Mouse (Mus musculus): ENCODE data around the gene Rangrf. TPM values are rescaled to one million over a fixed set of nuclear protein-coding genes. Genes with fewer than 3 reads are reported as not detected.
"Not testable (repeated sequence)": the region's sequence is repeated elsewhere in the genome, so short reads cannot be mapped to it uniquely, and the experiment has no call there.

The Rangrf gene
- polyA plus RNA-seq, 1 experiment from 2014 or later: 34.5 TPM

DNA sequence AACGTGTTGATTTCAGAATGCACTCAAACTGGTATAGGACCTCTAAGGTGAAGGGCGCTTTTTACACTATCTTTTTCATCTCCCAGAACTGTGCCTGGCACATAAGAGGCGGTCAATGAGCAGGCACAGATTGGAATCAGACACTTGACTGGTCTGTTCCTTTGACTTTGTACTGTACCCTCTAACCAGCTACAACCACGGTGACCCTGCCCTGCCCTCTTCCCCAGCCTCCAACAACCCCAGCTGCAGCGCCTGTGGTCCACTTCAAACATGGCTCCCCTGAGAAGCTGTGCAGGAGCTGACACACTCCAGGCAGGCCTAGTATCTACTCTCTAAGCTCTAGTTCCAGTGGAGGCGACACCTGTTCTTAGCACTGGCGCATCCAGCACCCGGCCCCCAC lies 32.3 kb downstream of the Rangrf start:
- Histone ChIP-seq H3K4me3 (replicated peaks; ENCODE audit: low read length) (no peak overlapping the region), H3K4me1 (replicated peaks; ENCODE audit: control insufficient read depth, insufficient read depth, low read length) (peaks cover 9% of the 10 kb centered on the region), H3K36me3 (ENCODE audit: control insufficient read depth, insufficient read depth) (no peaks in the 10 kb centered on the region), H3K9me3 (ENCODE audit: control insufficient read depth, low read length) (no peaks in the 10 kb centered on the region), H3K27ac (ENCODE audit: low read length) (no peak overlapping the region), H3K27me3 (replicated peaks; ENCODE audit: control insufficient read depth, insufficient read depth, low read length) (no peaks in the 10 kb centered on the region; the same call in 1 of the 2 replicates), H3K4me2 (ENCODE audit: low read length) (no peak overlapping the region), H3K9ac (replicated peaks; ENCODE audit: low read depth, low read length) (no peak overlapping the region)
- no peak for ATAC-seq
- WGBS: 87% methylated on average over 8 of the region's 8 CpGs

DNA sequence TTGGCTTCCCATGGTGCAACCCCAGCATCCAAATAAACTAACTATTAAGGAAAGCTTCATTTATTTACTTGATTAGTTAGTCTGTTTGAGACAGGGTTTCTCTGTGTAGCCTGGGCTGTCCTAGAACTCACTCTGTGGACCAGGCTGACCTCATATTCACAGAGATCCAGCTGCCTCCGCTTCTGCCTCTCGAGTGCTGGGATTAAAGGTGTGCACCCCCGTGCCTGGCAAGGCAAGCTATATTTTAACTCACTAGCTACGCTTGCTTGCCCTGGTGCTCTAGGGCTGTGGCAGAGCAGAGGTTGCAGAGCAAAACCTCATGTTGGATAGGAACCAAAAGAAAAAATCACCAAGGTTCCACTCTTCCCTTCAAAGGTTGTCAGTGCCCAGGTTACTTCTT lies 34.5 kb downstream of the Rangrf start:
- 56% methylated on average over 4 of the region's 4 CpGs for WGBS
- ATAC-seq: no peak
- Histone ChIP-seq H3K4me1 (replicated peaks; ENCODE audit: control insufficient read depth, insufficient read depth, low read length) (peaks cover 9% of the 10 kb centered on the region), H3K4me3 (replicated peaks; ENCODE audit: low read length) (peak overlapping the region; percentile 46), H3K4me2 (ENCODE audit: low read length) (peak overlapping the region; percentile 70), H3K9ac (replicated peaks; ENCODE audit: low read depth, low read length) (peak overlapping the region; percentile 59), H3K27ac (ENCODE audit: low read length) (no peak overlapping the region; the same call in 1 of the 2 replicates), H3K36me3 (ENCODE audit: control insufficient read depth, insufficient read depth) (no peaks in the 10 kb centered on the region), H3K9me3 (ENCODE audit: control insufficient read depth, low read length) (no peaks in the 10 kb centered on the region), H3K27me3 (replicated peaks; ENCODE audit: control insufficient read depth, insufficient read depth, low read length) (no peaks in the 10 kb centered on the region)

- Histone ChIP-seq H3K27ac (ENCODE audit: low read length) (peak overlapping the region; percentile 69), H3K9me3 (ENCODE audit: control insufficient read depth, low read length) (no peaks in the 10 kb centered on the region), H3K4me3 (replicated peaks; ENCODE audit: low read length) (peak overlapping the region; percentile 46), H3K4me2 (ENCODE audit: low read length) (peak overlapping the region; percentile 70), H3K9ac (replicated peaks; ENCODE audit: low read depth, low read length) (peak overlapping the region; percentile 59), H3K36me3 (ENCODE audit: control insufficient read depth, insufficient read depth) (no peaks in the 10 kb centered on the region), H3K27me3 (replicated peaks; ENCODE audit: control insufficient read depth, insufficient read depth, low read length) (no peaks in the 10 kb centered on the region), H3K4me1 (replicated peaks; ENCODE audit: control insufficient read depth, insufficient read depth, low read length) (peaks cover 9% of the 10 kb centered on the region)
- peak; percentile 100 for ATAC-seq
- WGBS: under 1% methylated on average over 16 of the region's 16 CpGs
Observed at GRCm38 (mm10) chr11:68939451-68940304, 35.3 kb downstream of the Rangrf start.

DNA sequence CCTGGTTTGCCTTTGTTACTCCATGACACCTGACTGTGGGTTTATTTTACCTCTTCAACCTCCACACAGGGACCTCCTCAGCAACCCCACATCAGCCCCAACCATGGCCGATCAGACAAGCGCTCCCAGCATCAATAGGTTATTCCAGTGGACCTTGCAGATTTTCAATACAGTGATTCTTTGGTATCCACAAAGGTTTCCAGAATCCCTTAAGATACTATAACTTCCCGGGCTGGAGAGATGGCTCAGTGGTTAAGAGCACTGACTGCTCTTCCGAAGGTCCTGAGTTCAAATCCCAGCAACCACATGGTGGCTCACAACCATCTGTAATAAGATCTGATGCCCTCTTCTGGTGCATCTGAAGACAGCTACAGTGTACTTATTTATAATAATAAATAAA lies 38.0 kb downstream of the Rangrf start:
- not testable (repeated sequence) for ATAC-seq; H3K4me2 ChIP-seq (ENCODE audit: low read length); H3K9me3 ChIP-seq (ENCODE audit: control insufficient read depth, low read length); H3K9ac ChIP-seq (replicated peaks; ENCODE audit: low read depth, low read length); H3K27ac ChIP-seq (ENCODE audit: low read length); H3K4me3 ChIP-seq (replicated peaks; ENCODE audit: low read length); H3K36me3 ChIP-seq (ENCODE audit: control insufficient read depth, insufficient read depth); H3K27me3 ChIP-seq (replicated peaks; ENCODE audit: control insufficient read depth, insufficient read depth, low read length)
- peaks cover 15% of the 10 kb centered on the region for H3K4me1 ChIP-seq (replicated peaks; ENCODE audit: control insufficient read depth, insufficient read depth, low read length)
- WGBS: 89% methylated on average over 4 of the region's 4 CpGs

DNA sequence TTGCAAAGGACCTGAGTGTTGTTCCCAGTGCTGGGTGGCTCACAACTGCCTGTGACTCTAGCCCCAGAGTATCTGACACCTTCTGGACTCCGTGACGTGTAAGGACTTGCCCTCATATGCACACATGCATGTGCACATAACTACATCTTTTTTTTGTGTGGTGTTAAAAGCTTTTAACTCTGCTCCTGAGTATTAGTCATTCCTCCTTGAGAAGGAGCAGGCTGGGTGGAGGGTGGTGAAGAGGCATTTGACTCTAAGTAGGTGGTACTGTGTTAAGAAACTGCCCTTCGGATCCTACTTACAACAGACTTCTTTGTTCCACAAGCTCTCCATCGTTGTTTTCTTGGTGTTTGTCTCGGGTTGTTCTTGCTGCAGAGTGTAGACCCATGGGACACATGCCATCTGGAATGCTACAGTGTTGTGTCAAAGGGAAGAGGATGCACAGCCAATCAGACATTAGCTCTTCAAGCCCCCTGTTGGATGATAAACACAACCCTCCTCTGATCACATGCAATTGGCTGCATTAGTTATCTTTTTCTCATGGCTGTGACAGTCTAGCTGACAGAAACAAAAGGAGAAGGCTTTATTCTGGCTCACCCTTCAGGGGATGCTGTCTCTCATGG lies 41.0 kb downstream of the Rangrf start:
- no peak overlapping the region for H3K4me2 ChIP-seq (ENCODE audit: low read length)
- ATAC-seq: peak; percentile 49; the same call in 1 of the 2 replicates
- peak overlapping the region; percentile 30; the same call in 1 of the 2 replicates for H3K27ac ChIP-seq (ENCODE audit: low read length)

DNA sequence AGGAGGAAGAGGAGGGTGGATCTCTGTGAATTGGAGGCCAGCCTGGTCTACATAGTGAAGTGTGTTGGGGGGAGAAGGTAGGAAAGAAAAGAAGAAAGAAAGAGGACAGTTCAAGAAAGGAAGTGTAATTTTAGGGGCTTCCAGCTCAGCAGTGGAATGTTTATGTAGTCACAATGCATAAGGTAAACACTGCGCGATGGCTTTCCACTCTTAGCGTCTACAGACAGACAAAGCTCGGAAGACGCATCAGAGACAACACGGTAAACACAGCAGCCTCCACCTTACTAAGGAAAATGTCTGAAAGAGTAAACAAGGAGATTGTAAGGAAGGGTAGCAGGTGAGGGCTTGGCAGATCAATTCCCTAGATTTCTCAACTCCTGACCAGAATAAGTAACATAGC lies 45.0 kb downstream of the Rangrf start:
- no peaks in the 10 kb centered on the region for H3K36me3 ChIP-seq (ENCODE audit: control insufficient read depth, insufficient read depth)
- ATAC-seq: no peak
- H3K4me2 ChIP-seq (ENCODE audit: low read length): no peak overlapping the region
- H3K9me3 ChIP-seq (ENCODE audit: control insufficient read depth, low read length): no peaks in the 10 kb centered on the region
- no peak overlapping the region for H3K4me3 ChIP-seq (replicated peaks; ENCODE audit: low read length)
- H3K4me1 ChIP-seq (replicated peaks; ENCODE audit: control insufficient read depth, insufficient read depth, low read length): peaks cover 5% of the 10 kb centered on the region; the same call in 1 of the 2 replicates
- H3K27me3 ChIP-seq (replicated peaks; ENCODE audit: control insufficient read depth, insufficient read depth, low read length): no peaks in the 10 kb centered on the region
- WGBS: 89% methylated on average over 6 of the region's 6 CpGs
- H3K27ac ChIP-seq (ENCODE audit: low read length): no peak overlapping the region
- no peak overlapping the region for H3K9ac ChIP-seq (replicated peaks; ENCODE audit: low read depth, low read length)

More for the DNA sequence above, 41.0 kb downstream of the Rangrf start:
- WGBS: 63% methylated on average over 5 of the region's 5 CpGs
- Histone ChIP-seq H3K9ac (replicated peaks; ENCODE audit: low read depth, low read length) (no peak overlapping the region), H3K4me1 (replicated peaks; ENCODE audit: control insufficient read depth, insufficient read depth, low read length) (peaks cover 5% of the 10 kb centered on the region), H3K36me3 (ENCODE audit: control insufficient read depth, insufficient read depth) (no peaks in the 10 kb centered on the region), H3K27me3 (replicated peaks; ENCODE audit: control insufficient read depth, insufficient read depth, low read length) (no peaks in the 10 kb centered on the region), H3K4me3 (replicated peaks; ENCODE audit: low read length) (no peak overlapping the region), H3K9me3 (ENCODE audit: control insufficient read depth, low read length) (no peaks in the 10 kb centered on the region)

GRCm38 (mm10) chr11:68926981-68927380 lies 48.0 kb downstream of the Rangrf start, which contains the start of gene Odf4:
Gene Odf4, minus strand, starts transcription at chr11:68927081.
- Histone ChIP-seq H3K27me3 (replicated peaks; ENCODE audit: control insufficient read depth, insufficient read depth, low read length) (no peaks in the 10 kb centered on the region), H3K4me3 (replicated peaks; ENCODE audit: low read length) (no peak within 1 kb of the TSS), H3K9me3 (ENCODE audit: control insufficient read depth, low read length) (no peaks in the 10 kb centered on the region), H3K9ac (replicated peaks; ENCODE audit: low read depth, low read length) (no peak within 1 kb of the TSS), H3K4me2 (ENCODE audit: low read length) (no peak within 1 kb of the TSS), H3K4me1 (replicated peaks; ENCODE audit: control insufficient read depth, insufficient read depth, low read length) (no peaks in the 10 kb centered on the region), H3K27ac (ENCODE audit: low read length) (no peak within 1 kb of the TSS), H3K36me3 (ENCODE audit: control insufficient read depth, insufficient read depth) (no peaks in the 10 kb centered on the region)
- ATAC-seq: no peak
- 81% methylated on average over 3 of the region's 3 CpGs for WGBS

DNA sequence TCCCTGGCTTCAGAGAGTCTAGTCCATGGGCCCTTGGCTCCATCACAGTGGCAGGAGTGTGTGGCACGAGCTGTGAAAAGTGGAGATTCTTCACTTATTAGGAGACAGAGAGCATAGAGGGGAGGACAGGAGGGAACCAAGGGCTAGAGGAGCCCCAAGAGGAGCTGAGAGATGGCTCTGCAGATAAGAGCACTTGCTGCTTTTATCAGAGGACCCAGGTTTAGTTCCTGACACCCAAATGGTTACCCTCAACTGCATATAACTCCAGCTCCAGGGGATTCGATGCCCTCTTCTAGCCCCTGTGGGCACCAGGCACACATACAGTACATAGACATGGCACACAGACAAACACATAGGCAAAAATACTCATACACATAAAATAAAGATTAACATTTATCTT lies 50.2 kb downstream of the Rangrf start:
- no peak overlapping the region for H3K4me3 ChIP-seq (replicated peaks; ENCODE audit: low read length)
- H3K9ac ChIP-seq (replicated peaks; ENCODE audit: low read depth, low read length): no peak overlapping the region
- no peaks in the 10 kb centered on the region for H3K27me3 ChIP-seq (replicated peaks; ENCODE audit: control insufficient read depth, insufficient read depth, low read length)
- no peaks in the 10 kb centered on the region for H3K36me3 ChIP-seq (ENCODE audit: control insufficient read depth, insufficient read depth)
- no peaks in the 10 kb centered on the region for H3K4me1 ChIP-seq (replicated peaks; ENCODE audit: control insufficient read depth, insufficient read depth, low read length)
- 81% methylated on average over 2 of the region's 2 CpGs for WGBS
- no peak overlapping the region for H3K4me2 ChIP-seq (ENCODE audit: low read length)
- H3K9me3 ChIP-seq (ENCODE audit: control insufficient read depth, low read length): no peaks in the 10 kb centered on the region
- H3K27ac ChIP-seq (ENCODE audit: low read length): no peak overlapping the region
- ATAC-seq: no peak

- no peak overlapping the region for H3K4me3 ChIP-seq (replicated peaks; ENCODE audit: low read length)
- H3K9me3 ChIP-seq (ENCODE audit: control insufficient read depth, low read length): no peaks in the 10 kb centered on the region
- H3K4me2 ChIP-seq (ENCODE audit: low read length): no peak overlapping the region
- no peaks in the 10 kb centered on the region for H3K4me1 ChIP-seq (replicated peaks; ENCODE audit: control insufficient read depth, insufficient read depth, low read length)
- WGBS: 62% methylated on average over 3 of the region's 3 CpGs
- no peak for ATAC-seq
- H3K27me3 ChIP-seq (replicated peaks; ENCODE audit: control insufficient read depth, insufficient read depth, low read length): no peaks in the 10 kb centered on the region
- no peak overlapping the region for H3K9ac ChIP-seq (replicated peaks; ENCODE audit: low read depth, low read length)
- H3K36me3 ChIP-seq (ENCODE audit: control insufficient read depth, insufficient read depth): no peaks in the 10 kb centered on the region
- no peak overlapping the region for H3K27ac ChIP-seq (ENCODE audit: low read length)
Observed at GRCm38 (mm10) chr11:68923191-68923590, 51.8 kb downstream of the Rangrf start.

Measured in forebrain, embryonic 16.5 days (tissue).